Mouse (Mus musculus) ES-Bruce4 (cell line): ENCODE measurements at regions not wholly inside any gene's neighbourhood (a gene's known extent, or its start where the extent isn't known, plus 50 kb on each side); places are given as distances from the start of the nearest gene placed in this dataset.

Experiments used
- CTCF ChIP-seq: IDR thresholded peaks from one replicate; pipeline ENCODE4 v1.8.1; 2011; ENCODE audit warnings: low read depth, low read length
- EP300 ChIP-seq: IDR thresholded peaks from 2 replicates; pipeline ENCODE4 v1.6.1; 2011; ENCODE audit warnings: low read depth, low read length; ENCODE audit not compliant: insufficient read depth

DNA sequence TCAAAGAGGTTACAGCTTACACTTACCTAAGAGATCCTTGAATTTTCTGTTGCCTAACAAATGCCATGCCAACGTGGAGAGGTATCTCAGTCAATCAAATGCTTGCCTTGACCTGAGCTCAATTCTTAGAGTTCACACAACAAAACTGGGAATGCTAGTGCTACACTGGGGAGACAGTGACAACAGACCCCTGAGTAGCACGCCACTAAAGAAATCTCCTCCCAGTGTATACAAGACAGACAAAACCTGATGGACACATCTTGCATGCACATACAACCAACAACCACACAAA, 91.8 kb downstream of the A730009L09Rik start:
- TF ChIP-seq CTCF: no peak
- no peak for TF ChIP-seq EP300
